In genomic region chr10:60539164-60539914, GRCm38 (mm10) we compare ENCODE assay signal across 14 mouse cellular contexts.
"Had no signal": no experiment of that assay in that cellular context is flagged by ENCODE, and none has a peak within 500 bp of the region (broad histone marks: within the 10 kb centered on the region; RNA-seq: fewer than 3 reads in every experiment).

No protein-coding gene starts in this region.

- H3K4me2 ChIP-seq: limb, embryonic 13.5 days; neural tube, embryonic 15.5 days had no signal

- H3K9me3 ChIP-seq: limb, embryonic 13.5 days; neural tube, embryonic 15.5 days had no signal

- H3K9ac ChIP-seq: limb, embryonic 13.5 days; liver, embryonic 14.5 days; neural tube, embryonic 15.5 days had no signal

- H3K4me3 ChIP-seq: limb, embryonic 13.5 days; myocyte; neural tube, embryonic 15.5 days had no signal

- H3K27ac ChIP-seq: kidney, postnatal 0 days; limb, embryonic 13.5 days; liver, embryonic 14.5 days; neural tube, embryonic 15.5 days; stomach, postnatal 0 days had no signal

- DNase-seq: kidney, postnatal 36 days; layer of hippocampus, adult 9-11 months; layer of hippocampus, postnatal 36 days; lung, adult 18-20 months; midbrain, embryonic 14.5 days; right cerebral cortex, adult 18-20 months; thymus, adult 2 months; thymus, postnatal 25 days had no signal

- H3K36me3 ChIP-seq: limb, embryonic 13.5 days; neural tube, embryonic 15.5 days had no signal

- H3K4me1 ChIP-seq: limb, embryonic 13.5 days had no signal

- H3K27me3 ChIP-seq: limb, embryonic 13.5 days had no signal
